ENCODE assay signal across 8 mouse cellular contexts in the genomic region with DNA sequence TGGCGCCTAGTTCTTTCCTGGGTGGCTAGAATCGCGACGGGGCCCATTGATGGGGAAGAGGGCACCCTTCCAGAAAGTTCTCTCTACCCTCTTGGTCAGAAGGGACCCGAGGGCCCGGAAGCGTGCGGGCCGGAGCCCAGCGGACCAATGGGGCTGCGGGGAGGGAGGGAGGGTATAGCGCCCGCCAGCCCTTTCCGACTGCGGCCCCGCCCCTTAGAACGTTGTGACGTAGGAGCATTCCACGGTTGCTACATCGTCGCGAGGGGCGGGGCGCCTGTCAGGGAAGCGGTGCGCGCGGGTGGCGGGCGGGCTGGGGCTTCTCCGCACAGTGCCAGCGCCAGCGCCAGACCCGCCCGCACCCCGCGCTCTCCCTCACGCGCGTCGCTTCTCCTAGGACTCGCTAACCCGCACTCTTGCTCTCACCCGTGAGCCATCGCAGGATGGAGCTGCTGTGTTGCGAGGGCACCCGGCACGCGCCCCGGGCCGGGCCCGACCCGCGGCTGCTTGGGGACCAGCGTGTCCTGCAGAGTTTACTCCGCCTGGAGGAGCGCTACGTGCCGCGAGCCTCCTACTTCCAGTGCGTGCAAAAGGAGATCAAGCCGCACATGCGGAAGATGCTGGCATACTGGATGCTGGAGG. TPM values are rescaled to one million over a fixed set of nuclear protein-coding genes. Genes with fewer than 3 reads are reported as not detected.
DNase-seq lines count a peak whose midpoint lies in the region; ATAC-seq and TF ChIP-seq lines count a peak whose summit lies in the region.

No protein-coding gene starts in this region.

- H3K9ac ChIP-seq in heart, embryonic 15.5 days: peak overlapping the region; percentile 90
- H3K9ac ChIP-seq in liver, embryonic 14.5 days (replicated peaks): peak overlapping the region; percentile 98
- peak overlapping the region; percentile 61 for H3K9ac ChIP-seq in neural tube, embryonic 11.5 days (ENCODE audit: low read length)
- peak overlapping the region; percentile 83 for H3K9ac ChIP-seq in stomach, postnatal 0 days (ENCODE audit: low read length)

- peak; percentile 80 to 86 for DNase-seq in CD8-positive naive resting alpha-beta T cell, adult 2 months (ENCODE audit: low read depth in 2 of 2, low spot score in 2 of 2)
- DNase-seq in c-Kit-positive CD71-negative TER-119-negative erythroid progenitor cells, embryonic 14.5 days (ENCODE audit: low read depth): peak; percentile 90
- peak; percentile 93 for DNase-seq in forebrain, embryonic 10.5 days (ENCODE audit: extremely low spot score, low spot score)
- DNase-seq in kidney, postnatal 25 days: peak; percentile 98 to 99
- peak; percentile 92 to 95 (median 94) for DNase-seq in liver, embryonic 14.5 days (ENCODE audit: low read depth in 3 of 3, low spot score in 3 of 3)
- DNase-seq in neural tube, embryonic 11.5 days (ENCODE audit: low spot score): peak; percentile 96
- DNase-seq in stomach, postnatal 0 days (ENCODE audit: low spot score): peak; percentile 95

- H3K36me3 ChIP-seq in forebrain, embryonic 10.5 days (replicated peaks): peaks cover 22% of the 10 kb centered on the region
- H3K36me3 ChIP-seq in heart, embryonic 15.5 days: peaks cover 13% of the 10 kb centered on the region
- peaks cover 27% of the 10 kb centered on the region for H3K36me3 ChIP-seq in liver, embryonic 14.5 days (replicated peaks; ENCODE audit: control insufficient read depth, insufficient read depth, low read depth)
- H3K36me3 ChIP-seq in neural tube, embryonic 11.5 days (ENCODE audit: control insufficient read depth, insufficient read depth, low read length): no peaks in the 10 kb centered on the region
- H3K36me3 ChIP-seq in stomach, postnatal 0 days (ENCODE audit: control insufficient read depth, insufficient read depth, low read length): peaks cover 4% of the 10 kb centered on the region; the same call in 1 of the 2 replicates

- peak overlapping the region; percentile 90 for H3K27ac ChIP-seq in forebrain, embryonic 10.5 days
- H3K27ac ChIP-seq in heart, embryonic 15.5 days: peak overlapping the region; percentile 95
- peak overlapping the region; percentile 93 for H3K27ac ChIP-seq in liver, embryonic 14.5 days
- H3K27ac ChIP-seq in neural tube, embryonic 11.5 days (ENCODE audit: low read depth, low read length): peak overlapping the region; percentile 88; the same call in 1 of the 2 replicates
- H3K27ac ChIP-seq in stomach, postnatal 0 days (replicated peaks): peak overlapping the region; percentile 95

- peaks cover 61% of the 10 kb centered on the region for H3K4me1 ChIP-seq in forebrain, embryonic 10.5 days
- peaks cover 40% of the 10 kb centered on the region for H3K4me1 ChIP-seq in heart, embryonic 15.5 days (replicated peaks)
- H3K4me1 ChIP-seq in liver, embryonic 14.5 days (replicated peaks; ENCODE audit: control insufficient read depth in 2 of 2, insufficient read depth in 2 of 2, low read length in 1 of 2): peaks cover 41 to 48% of the 10 kb centered on the region in 2 experiments
- H3K4me1 ChIP-seq in neural tube, embryonic 11.5 days (ENCODE audit: control insufficient read depth, insufficient read depth, low read length): peaks cover 25% of the 10 kb centered on the region
- H3K4me1 ChIP-seq in stomach, postnatal 0 days (replicated peaks; ENCODE audit: control insufficient read depth, insufficient read depth): peaks cover 14% of the 10 kb centered on the region; the same call in 1 of the 2 replicates

- no peaks in the 10 kb centered on the region for H3K9me3 ChIP-seq in forebrain, embryonic 10.5 days
- no peaks in the 10 kb centered on the region for H3K9me3 ChIP-seq in heart, embryonic 15.5 days (replicated peaks)
- H3K9me3 ChIP-seq in liver, embryonic 14.5 days (ENCODE audit: control insufficient read depth, low read length): no peaks in the 10 kb centered on the region
- no peaks in the 10 kb centered on the region for H3K9me3 ChIP-seq in neural tube, embryonic 11.5 days (ENCODE audit: control insufficient read depth, low read length)
- no peaks in the 10 kb centered on the region for H3K9me3 ChIP-seq in stomach, postnatal 0 days (ENCODE audit: control insufficient read depth, low read length)

- peak; percentile 19; the same call in 1 of the 2 replicates for TF ChIP-seq CTCF in liver, embryonic 14.5 days (IDR thresholded peaks at IDR 0.05; ENCODE audit: low read depth)
- 0 out of 2 replicates have a peak, but pooled peaks have one; percentile 6 for TF ChIP-seq CTCF in stomach, postnatal 0 days (IDR thresholded peaks at IDR 0.05; ENCODE audit: low read depth)

- no peak for TF ChIP-seq EP300 in liver, embryonic 14.5 days (IDR thresholded peaks at IDR 0.05; ENCODE audit: low read depth)
- TF ChIP-seq EP300 in stomach, postnatal 0 days (optimal IDR thresholded peaks at IDR 0.05): no peak

- peak overlapping the region; percentile 84 for H3K4me2 ChIP-seq in heart, embryonic 15.5 days
- H3K4me2 ChIP-seq in liver, embryonic 14.5 days (ENCODE audit: low read depth): peak overlapping the region; percentile 92
- peak overlapping the region; percentile 90 for H3K4me2 ChIP-seq in neural tube, embryonic 11.5 days (ENCODE audit: low read depth)
- H3K4me2 ChIP-seq in stomach, postnatal 0 days (replicated peaks; ENCODE audit: low read depth): peak overlapping the region; percentile 87

- peak; percentile 84 for ATAC-seq in heart, embryonic 15.5 days (replicated peaks; ENCODE audit: insufficient number of reproducible peaks, insufficient read depth, low FRiP score, low read depth)
- ATAC-seq in liver, embryonic 14.5 days (ENCODE audit: insufficient read depth): peak; percentile 68
- peak; percentile 83 for ATAC-seq in neural tube, embryonic 11.5 days (ENCODE audit: insufficient read depth, low FRiP score, low TSS enrichment)
- peak; percentile 90 for ATAC-seq in stomach, postnatal 0 days (ENCODE audit: low FRiP score, low TSS enrichment)

- under 1% methylated on average over 63 of the region's 63 CpGs for WGBS in forebrain, embryonic 10.5 days
- WGBS in heart, embryonic 15.5 days: under 1% methylated on average over 63 of the region's 63 CpGs
- under 1% methylated on average over 61 of the region's 63 CpGs for WGBS in liver, embryonic 14.5 days (ENCODE audit: insufficient replicate concordance)
- 1% methylated on average over 60 of the region's 63 CpGs for WGBS in neural tube, embryonic 11.5 days
- WGBS in stomach, postnatal 0 days: under 1% methylated on average over 62 of the region's 63 CpGs

- no peaks in the 10 kb centered on the region for H3K27me3 ChIP-seq in forebrain, embryonic 10.5 days (ENCODE audit: poor library complexity, severe bottlenecking)
- no peaks in the 10 kb centered on the region for H3K27me3 ChIP-seq in heart, embryonic 15.5 days
- no peaks in the 10 kb centered on the region for H3K27me3 ChIP-seq in liver, embryonic 14.5 days (ENCODE audit: control insufficient read depth, insufficient read depth, low read length)
- H3K27me3 ChIP-seq in neural tube, embryonic 11.5 days (ENCODE audit: control insufficient read depth, insufficient read depth, low read length): no peaks in the 10 kb centered on the region
- no peaks in the 10 kb centered on the region for H3K27me3 ChIP-seq in stomach, postnatal 0 days (ENCODE audit: control insufficient read depth, insufficient read depth, low read length)

- H3K4me3 ChIP-seq in forebrain, embryonic 10.5 days: peak overlapping the region; percentile 80
- peak overlapping the region; percentile 86 for H3K4me3 ChIP-seq in heart, embryonic 15.5 days
- peak overlapping the region; percentile 72 to 93 for H3K4me3 ChIP-seq in liver, embryonic 14.5 days (ENCODE audit: insufficient read depth in 1 of 2, low read depth in 2 of 2, low read length in 2 of 2)
- H3K4me3 ChIP-seq in neural tube, embryonic 11.5 days (ENCODE audit: low read depth, low read length): peak overlapping the region; percentile 78
- H3K4me3 ChIP-seq in stomach, postnatal 0 days (ENCODE audit: low read depth, low read length): peak overlapping the region; percentile 79

RNA-seq across cellular contexts. Expression of a gene that starts 18.0 kb away (rescaled TPM):
- polyA plus RNA-seq in forebrain, embryonic 10.5 days (2016; fragmentation: Nextera tagmentation; extraction: Ambion mirVana): 43.2 and 45.4 TPM in 2 replicates
- polyA plus RNA-seq in heart, embryonic 15.5 days (2015; fragmentation: Nextera tagmentation; extraction: Ambion mirVana): 18.2 and 22.6 TPM in 2 replicates
- 9.8 and 12.5 TPM in 2 replicates for polyA plus RNA-seq in liver, embryonic 14.5 days (2012; rRNA removed)
- 13.3 and 14.3 TPM in 2 replicates for polyA plus RNA-seq in liver, embryonic 14.5 days (2014; fragmentation: Nextera tagmentation; extraction: Ambion mirVana)
- polyA plus RNA-seq in neural tube, embryonic 11.5 days (2014; fragmentation: Nextera tagmentation; extraction: Ambion mirVana): 36.9 and 37.9 TPM in 2 replicates
- 13.4 and 13.6 TPM in 2 replicates for polyA plus RNA-seq in stomach, postnatal 0 days (2015; fragmentation: Nextera tagmentation; extraction: Ambion mirVana)

RNA-seq across cellular contexts. Expression of a gene that starts 18.0 kb away (rescaled TPM):
- polyA plus RNA-seq in forebrain, embryonic 10.5 days (2016; fragmentation: Nextera tagmentation; extraction: Ambion mirVana): 43.4 and 47.5 TPM in 2 replicates
- 25.4 and 31.2 TPM in 2 replicates for polyA plus RNA-seq in heart, embryonic 15.5 days (2015; fragmentation: Nextera tagmentation; extraction: Ambion mirVana)
- polyA plus RNA-seq in liver, embryonic 14.5 days (2012; rRNA removed): 20.7 and 23.1 TPM in 2 replicates
- polyA plus RNA-seq in liver, embryonic 14.5 days (2014; fragmentation: Nextera tagmentation; extraction: Ambion mirVana): 23.2 and 25.7 TPM in 2 replicates
- polyA plus RNA-seq in neural tube, embryonic 11.5 days (2014; fragmentation: Nextera tagmentation; extraction: Ambion mirVana): 43.3 and 47.5 TPM in 2 replicates
- polyA plus RNA-seq in stomach, postnatal 0 days (2015; fragmentation: Nextera tagmentation; extraction: Ambion mirVana): 23.8 and 25.1 TPM in 2 replicates

RNA-seq across cellular contexts. Expression of a gene that starts 18.1 kb away (rescaled TPM):
- polyA plus RNA-seq in forebrain, embryonic 10.5 days (2016; fragmentation: Nextera tagmentation; extraction: Ambion mirVana): 1.5 and 1.9 TPM in 2 replicates
- polyA plus RNA-seq in heart, embryonic 15.5 days (2015; fragmentation: Nextera tagmentation; extraction: Ambion mirVana): 0.60 and 1.6 TPM in 2 replicates
- polyA plus RNA-seq in liver, embryonic 14.5 days (2012; rRNA removed): 0.86 and 0.95 TPM in 2 replicates
- 0.86 and 1.7 TPM in 2 replicates for polyA plus RNA-seq in liver, embryonic 14.5 days (2014; fragmentation: Nextera tagmentation; extraction: Ambion mirVana)
- polyA plus RNA-seq in neural tube, embryonic 11.5 days (2014; fragmentation: Nextera tagmentation; extraction: Ambion mirVana): 0.70 and 0.91 TPM in 2 replicates
- polyA plus RNA-seq in stomach, postnatal 0 days (2015; fragmentation: Nextera tagmentation; extraction: Ambion mirVana): 1.1 and 1.5 TPM in 2 replicates

RNA-seq across cellular contexts. Expression of a gene that starts 37.2 kb away (rescaled TPM):
- polyA plus RNA-seq in forebrain, embryonic 10.5 days (2016; fragmentation: Nextera tagmentation; extraction: Ambion mirVana): 5.0 and 6.0 TPM in 2 replicates
- 2.5 and 3.2 TPM in 2 replicates for polyA plus RNA-seq in heart, embryonic 15.5 days (2015; fragmentation: Nextera tagmentation; extraction: Ambion mirVana)
- polyA plus RNA-seq in liver, embryonic 14.5 days (2012; rRNA removed): 6.4 and 6.6 TPM in 2 replicates
- 2.9 and 3.9 TPM in 2 replicates for polyA plus RNA-seq in liver, embryonic 14.5 days (2014; fragmentation: Nextera tagmentation; extraction: Ambion mirVana)
- 7.9 and 8.9 TPM in 2 replicates for polyA plus RNA-seq in neural tube, embryonic 11.5 days (2014; fragmentation: Nextera tagmentation; extraction: Ambion mirVana)
- 1.9 and 2.1 TPM in 2 replicates for polyA plus RNA-seq in stomach, postnatal 0 days (2015; fragmentation: Nextera tagmentation; extraction: Ambion mirVana)

Comparison
In these comparisons a context has a peak if more than half of its experiments do, and no peak if none do; other contexts are left out.
1. Peak in every context shown above with its lines: DNase-seq, ATAC-seq, H3K4me3 ChIP-seq and H3K27ac ChIP-seq.